Mouse (Mus musculus): ENCODE results near the gene Prss22. TPM values are rescaled to one million over a fixed set of nuclear protein-coding genes. Genes with fewer than 3 reads are reported as not detected.

Gene Prss22
- polyA plus RNA-seq, 1 experiment, result 0.95 TPM

DNA sequence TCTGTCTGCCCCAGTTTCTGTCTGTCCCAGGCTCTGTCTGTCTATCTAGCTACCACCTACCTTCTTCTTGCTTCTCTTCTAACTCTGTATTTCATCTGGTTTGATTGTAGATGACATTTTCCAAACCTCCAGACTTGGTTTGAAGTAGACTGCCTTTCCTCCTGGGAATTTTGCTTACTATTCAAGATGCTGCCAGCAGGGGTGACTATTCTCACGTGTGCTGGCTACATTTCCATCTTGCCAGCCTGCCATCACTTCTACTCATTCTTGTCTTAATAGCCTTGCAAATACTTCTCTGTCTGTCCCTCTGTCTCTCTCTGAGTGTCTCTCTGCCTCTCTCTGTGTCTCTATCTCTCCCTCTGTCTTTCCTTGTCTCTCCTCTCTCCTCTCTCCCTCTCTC is 2.5 kb downstream of the Prss22 start:
- TF ChIP-seq USF1 (IDR thresholded peaks at IDR 0.05; ENCODE audit: low read depth), result no peak
- TF ChIP-seq CTCF (IDR thresholded peaks at IDR 0.05; ENCODE audit: control insufficient read depth, insufficient read depth, insufficient read length), result no peak
- TF ChIP-seq FOSL1 (IDR thresholded peaks at IDR 0.05; ENCODE audit: insufficient read depth, low read length, poor library complexity, severe bottlenecking), result no peak
- no peak for TF ChIP-seq CEBPB (IDR thresholded peaks at IDR 0.05; ENCODE audit: low read depth)
- TF ChIP-seq MYOD1 (IDR thresholded peaks at IDR 0.05; ENCODE audit: control insufficient read depth, insufficient read length, low read depth), result no peak
- no peak for TF ChIP-seq MAX (IDR thresholded peaks at IDR 0.05)
- no peak for TF ChIP-seq MYOG (IDR thresholded peaks at IDR 0.05; ENCODE audit: control insufficient read depth, extremely low read depth, insufficient read length)
- H3K36me3 ChIP-seq (ENCODE audit: control insufficient read depth, insufficient read depth), result no peaks in the 10 kb centered on the region
- no peak overlapping the region for H3ac ChIP-seq (ENCODE audit: control insufficient read depth, insufficient read length, low read depth)
- no peaks in the 10 kb centered on the region for H3K79me3 ChIP-seq (ENCODE audit: low read depth)
- H3K27me3 ChIP-seq (ENCODE audit: control insufficient read depth, insufficient read depth, insufficient read length), result no peaks in the 10 kb centered on the region
- no peak overlapping the region for H3K4me3 ChIP-seq (ENCODE audit: insufficient read depth, poor library complexity, severe bottlenecking)
- no peaks in the 10 kb centered on the region for H3K79me2 ChIP-seq (ENCODE audit: control insufficient read depth, insufficient read depth)

- TF ChIP-seq CTCF (IDR thresholded peaks at IDR 0.05; ENCODE audit: control insufficient read depth, insufficient read depth, insufficient read length), result no peak
- TF ChIP-seq CEBPB (IDR thresholded peaks at IDR 0.05; ENCODE audit: low read depth), result no peak
- TF ChIP-seq FOSL1 (IDR thresholded peaks at IDR 0.05; ENCODE audit: insufficient read depth, low read length, poor library complexity, severe bottlenecking), result no peak
- H3K36me3 ChIP-seq (ENCODE audit: control insufficient read depth, insufficient read depth), result no peaks in the 10 kb centered on the region
- no peak overlapping the region for H3ac ChIP-seq (ENCODE audit: control insufficient read depth, insufficient read length, low read depth)
- no peak overlapping the region for H3K4me3 ChIP-seq (ENCODE audit: insufficient read depth, poor library complexity, severe bottlenecking)
- H3K27me3 ChIP-seq (ENCODE audit: control insufficient read depth, insufficient read depth, insufficient read length), result no peaks in the 10 kb centered on the region
- H3K79me3 ChIP-seq (ENCODE audit: low read depth), result no peaks in the 10 kb centered on the region
- no peaks in the 10 kb centered on the region for H3K79me2 ChIP-seq (ENCODE audit: control insufficient read depth, insufficient read depth)
Measured at GRCm38 (mm10) chr17:23994667-23995066, 3.2 kb downstream of the Prss22 start.

DNA sequence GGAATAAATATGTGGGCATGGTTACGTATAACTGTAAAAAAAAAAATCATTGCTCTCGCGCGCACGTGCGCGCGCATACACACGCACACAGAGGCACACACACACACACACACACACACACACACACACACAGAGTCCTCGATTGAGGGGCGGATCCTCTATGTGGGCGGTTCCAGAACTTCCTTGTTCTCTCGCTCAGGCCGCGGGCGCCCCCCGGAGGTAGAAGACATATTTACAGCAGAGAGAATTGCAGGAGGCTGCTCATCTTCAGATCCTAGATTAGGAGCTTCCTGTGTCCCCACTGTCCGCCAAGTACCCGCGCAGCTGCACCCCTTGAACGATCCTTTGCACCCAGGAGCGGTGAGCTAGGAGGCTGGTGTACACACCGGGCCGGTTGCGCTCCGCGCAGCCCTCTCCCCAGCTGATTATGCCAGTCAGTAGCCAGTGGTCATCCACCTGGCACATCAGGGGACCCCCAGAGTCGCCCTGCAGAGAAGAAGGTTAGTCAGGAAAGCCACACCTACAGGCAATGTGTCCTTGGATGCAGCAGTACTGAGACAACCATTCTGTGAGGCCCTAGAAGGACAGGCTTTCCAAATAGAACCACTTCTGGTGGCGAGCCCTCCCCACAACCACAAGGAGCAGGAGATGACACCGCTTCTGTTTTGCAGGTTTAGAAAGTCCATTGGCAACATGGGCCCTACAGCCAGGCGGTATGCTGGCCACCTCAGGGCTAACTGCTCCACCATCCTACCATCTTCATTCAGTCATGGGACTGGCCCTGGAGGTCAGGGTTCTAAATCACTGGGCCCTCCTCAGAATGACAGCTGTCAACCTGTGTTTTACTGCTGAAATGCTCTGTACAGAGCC is 4.1 kb downstream of the Prss22 start:
- no peaks in the 10 kb centered on the region for H3K27me3 ChIP-seq (ENCODE audit: control insufficient read depth, insufficient read depth, insufficient read length)

DNA sequence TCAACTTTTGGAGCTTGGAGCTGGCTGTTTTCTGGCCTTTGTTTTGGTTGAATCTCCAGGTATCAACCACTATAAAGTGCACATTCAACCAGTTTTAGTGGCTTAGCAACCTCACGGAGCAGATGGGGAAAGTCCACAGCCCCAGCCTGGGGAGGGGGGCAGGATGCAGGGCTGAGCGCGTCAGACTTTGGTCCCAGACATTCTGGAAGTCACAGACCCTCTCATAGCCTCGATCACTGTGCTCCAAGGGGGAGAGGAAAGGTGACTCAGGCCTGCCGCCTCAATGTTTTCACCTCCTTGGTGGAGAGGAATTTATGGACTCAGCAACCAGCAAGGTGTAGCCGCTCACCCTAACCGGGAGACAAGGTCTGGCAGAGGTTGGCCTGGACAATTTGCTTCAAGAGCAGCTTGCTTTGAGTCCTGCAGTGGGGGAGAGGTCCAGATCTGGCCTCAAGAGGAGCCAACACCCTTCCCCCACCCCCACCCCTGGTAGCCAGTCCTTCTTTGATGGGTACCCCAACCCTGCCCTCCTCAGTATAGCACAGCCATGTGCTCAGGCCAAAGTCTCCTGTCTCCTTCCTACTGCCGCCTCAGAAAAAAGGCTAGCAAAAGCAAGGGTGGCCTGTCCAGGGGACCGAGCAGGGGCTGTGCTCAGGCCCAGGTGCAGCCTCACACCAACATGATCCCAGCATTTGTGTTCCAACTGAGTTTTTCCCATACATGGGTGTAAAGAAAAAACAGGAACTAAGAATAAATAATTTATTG is 4.9 kb downstream of the Prss22 start:
- H3K79me3 ChIP-seq (ENCODE audit: low read depth), result no peaks in the 10 kb centered on the region
- TF ChIP-seq CEBPB (IDR thresholded peaks at IDR 0.05; ENCODE audit: low read depth), result no peak
- TF ChIP-seq CTCF (IDR thresholded peaks at IDR 0.05; ENCODE audit: control insufficient read depth, insufficient read depth, insufficient read length), result no peak
- TF ChIP-seq FOSL1 (IDR thresholded peaks at IDR 0.05; ENCODE audit: insufficient read depth, low read length, poor library complexity, severe bottlenecking), result no peak
- no peak for TF ChIP-seq MYOD1 (IDR thresholded peaks at IDR 0.05; ENCODE audit: control insufficient read depth, insufficient read length, low read depth)
- no peak for TF ChIP-seq USF1 (IDR thresholded peaks at IDR 0.05; ENCODE audit: low read depth)
- TF ChIP-seq MYOG (IDR thresholded peaks at IDR 0.05; ENCODE audit: control insufficient read depth, extremely low read depth, insufficient read length), result no peak
- TF ChIP-seq MAX (IDR thresholded peaks at IDR 0.05), result no peak
- H3K36me3 ChIP-seq (ENCODE audit: control insufficient read depth, insufficient read depth), result no peaks in the 10 kb centered on the region
- no peaks in the 10 kb centered on the region for H3K27me3 ChIP-seq (ENCODE audit: control insufficient read depth, insufficient read depth, insufficient read length)
- H3K79me2 ChIP-seq (ENCODE audit: control insufficient read depth, insufficient read depth), result no peaks in the 10 kb centered on the region
- no peak overlapping the region for H3ac ChIP-seq (ENCODE audit: control insufficient read depth, insufficient read length, low read depth)
- no peak overlapping the region for H3K4me3 ChIP-seq (ENCODE audit: insufficient read depth, poor library complexity, severe bottlenecking)

More for the DNA sequence above, 4.1 kb downstream of the Prss22 start:
- H3K79me3 ChIP-seq (ENCODE audit: low read depth), result no peaks in the 10 kb centered on the region
- H3K36me3 ChIP-seq (ENCODE audit: control insufficient read depth, insufficient read depth), result no peaks in the 10 kb centered on the region
- no peaks in the 10 kb centered on the region for H3K79me2 ChIP-seq (ENCODE audit: control insufficient read depth, insufficient read depth)
- TF ChIP-seq FOSL1 (IDR thresholded peaks at IDR 0.05; ENCODE audit: insufficient read depth, low read length, poor library complexity, severe bottlenecking) (no peak), MAX (IDR thresholded peaks at IDR 0.05) (peak; percentile 27), CTCF (IDR thresholded peaks at IDR 0.05; ENCODE audit: control insufficient read depth, insufficient read depth, insufficient read length) (peak; percentile 17), MYOG (IDR thresholded peaks at IDR 0.05; ENCODE audit: control insufficient read depth, extremely low read depth, insufficient read length) (no peak), CEBPB (IDR thresholded peaks at IDR 0.05; ENCODE audit: low read depth) (no peak), MYOD1 (IDR thresholded peaks at IDR 0.05; ENCODE audit: control insufficient read depth, insufficient read length, low read depth) (no peak), USF1 (IDR thresholded peaks at IDR 0.05; ENCODE audit: low read depth) (no peak)
- H3ac ChIP-seq (ENCODE audit: control insufficient read depth, insufficient read length, low read depth), result no peak overlapping the region
- H3K4me3 ChIP-seq (ENCODE audit: insufficient read depth, poor library complexity, severe bottlenecking), result no peak overlapping the region

DNA sequence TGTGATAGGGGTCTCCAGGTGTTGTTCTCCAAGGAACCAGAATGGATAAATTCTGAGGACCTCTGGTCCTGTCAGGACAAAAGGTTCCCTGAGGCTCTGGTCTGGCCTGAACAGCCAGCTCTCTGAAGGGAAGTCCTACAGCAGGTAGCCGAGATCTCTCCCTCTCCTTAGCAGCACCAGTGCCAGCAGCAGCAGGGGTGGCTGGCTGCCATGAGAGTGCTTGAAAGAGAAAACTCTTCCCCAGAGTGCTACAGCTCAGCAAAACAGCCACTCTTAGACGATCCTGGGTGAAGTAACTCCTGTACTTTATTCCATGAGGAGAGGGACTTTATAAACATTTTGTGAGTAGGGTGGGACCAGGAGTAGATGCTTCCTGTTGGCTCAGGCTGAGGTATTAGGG is 8.1 kb downstream of the Prss22 start:
- Histone ChIP-seq H3K79me3 (ENCODE audit: low read depth) (no peaks in the 10 kb centered on the region), H3ac (ENCODE audit: control insufficient read depth, insufficient read length, low read depth) (no peak overlapping the region), H3K36me3 (ENCODE audit: control insufficient read depth, insufficient read depth) (no peaks in the 10 kb centered on the region), H3K79me2 (ENCODE audit: control insufficient read depth, insufficient read depth) (no peaks in the 10 kb centered on the region), H3K27me3 (ENCODE audit: control insufficient read depth, insufficient read depth, insufficient read length) (no peaks in the 10 kb centered on the region), H3K4me3 (ENCODE audit: insufficient read depth, poor library complexity, severe bottlenecking) (no peak overlapping the region)
- TF ChIP-seq MYOG (IDR thresholded peaks at IDR 0.05; ENCODE audit: control insufficient read depth, extremely low read depth, insufficient read length) (no peak), MAX (IDR thresholded peaks at IDR 0.05) (no peak), FOSL1 (IDR thresholded peaks at IDR 0.05; ENCODE audit: insufficient read depth, low read length, poor library complexity, severe bottlenecking) (no peak), MYOD1 (IDR thresholded peaks at IDR 0.05; ENCODE audit: control insufficient read depth, insufficient read length, low read depth) (no peak), CTCF (IDR thresholded peaks at IDR 0.05; ENCODE audit: control insufficient read depth, insufficient read depth, insufficient read length) (no peak), CEBPB (IDR thresholded peaks at IDR 0.05; ENCODE audit: low read depth) (no peak), USF1 (IDR thresholded peaks at IDR 0.05; ENCODE audit: low read depth) (no peak)
